Mouse (Mus musculus): ENCODE measurements around the gene Sort1. TPM values are rescaled to one million over a fixed set of nuclear protein-coding genes. Genes with fewer than 3 reads are reported as not detected.
A peak's percentile ranks its signal among the peaks of the same experiment; 100 is the strongest.
"Not testable (repeated sequence)": the region's sequence is repeated elsewhere in the genome, so short reads cannot be mapped to it uniquely, and the experiment has no call there.

The Sort1 gene
- polyA plus RNA-seq, 1 experiment from 2014 or later = 30.8 TPM

DNA sequence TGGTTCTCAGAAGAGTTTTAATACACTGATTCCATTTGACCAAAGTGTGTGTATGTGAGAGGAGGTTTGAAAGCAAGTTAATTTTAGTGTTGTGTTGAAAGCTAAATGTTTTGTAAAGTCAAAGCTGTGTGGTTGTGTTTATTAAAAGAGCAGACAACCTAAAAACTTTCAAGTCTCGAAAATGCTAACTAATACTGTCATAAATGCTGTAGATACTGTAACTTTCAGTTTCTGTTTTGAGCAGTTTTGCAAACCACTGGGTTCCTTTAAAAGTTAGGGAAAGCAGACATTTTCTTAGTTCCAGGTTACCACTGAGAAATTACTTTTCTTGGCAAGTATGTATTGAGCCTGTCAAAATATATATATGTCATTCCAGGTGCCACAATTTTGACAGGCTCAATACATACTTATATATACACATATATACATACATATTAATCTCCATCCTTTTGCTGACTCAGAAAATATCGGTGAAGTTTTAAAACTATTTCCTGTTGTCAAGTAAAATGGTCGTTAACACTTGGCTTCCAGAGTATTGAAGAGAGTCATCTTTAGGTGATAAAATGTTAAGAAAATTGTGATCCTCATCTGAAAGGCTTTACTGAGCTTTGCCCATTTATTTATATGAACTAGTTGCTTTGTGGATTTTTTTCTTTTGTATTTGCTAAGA is 25.9 kb upstream of the Sort1 start:
- Histone ChIP-seq H3K9me3 (ENCODE audit: low read length) (no peaks in the 10 kb centered on the region), H3K4me2 (replicated peaks; ENCODE audit: low read depth, low read length) (peak overlapping the region; percentile 93), H3K36me3 (ENCODE audit: insufficient read depth, low read length) (peaks cover 6% of the 10 kb centered on the region; the same call in 1 of the 2 replicates), H3K9ac (replicated peaks; ENCODE audit: low read depth) (peak overlapping the region; percentile 72), H3K27ac (ENCODE audit: low read length) (0 out of 2 replicates have a peak overlapping the region, but pooled peaks have one; percentile 43), H3K27me3 (replicated peaks; ENCODE audit: insufficient read depth, low read length) (no peaks in the 10 kb centered on the region), H3K4me3 (ENCODE audit: low read depth, low read length) (peak overlapping the region; percentile 84), H3K4me1 (ENCODE audit: insufficient read depth, low read depth, low read length) (no peaks in the 10 kb centered on the region; the same call in 1 of the 2 replicates)
- DNase-seq (ENCODE audit: low spot score) (peak; percentile 18), ATAC-seq (no peak)
- TF ChIP-seq EP300 (IDR thresholded peaks at IDR 0.05) (no peak), CTCF (IDR thresholded peaks at IDR 0.05) (no peak)
- 54% methylated on average over 3 of the region's 3 CpGs for WGBS

DNA sequence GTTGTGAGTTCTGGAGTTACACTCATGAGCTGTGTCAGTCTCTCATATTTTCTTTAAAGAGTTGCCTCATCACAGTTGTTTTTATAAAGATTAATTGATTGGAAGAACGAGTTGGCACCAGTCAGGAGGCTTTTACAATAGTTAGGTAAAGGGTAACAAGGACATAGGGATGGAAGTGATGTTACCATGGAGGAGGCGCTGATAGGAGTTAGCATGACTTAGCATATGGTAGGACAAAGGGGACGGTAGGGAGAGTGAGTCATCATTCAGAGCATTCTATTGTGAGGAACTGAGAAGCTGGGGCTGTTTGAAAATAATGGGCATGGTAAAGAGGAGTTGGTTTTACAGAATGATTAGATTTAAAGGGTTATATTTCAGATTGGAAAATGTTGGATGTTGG is 24.6 kb upstream of the Sort1 start:
- H3K36me3 ChIP-seq (ENCODE audit: insufficient read depth, low read length) = peaks cover 6% of the 10 kb centered on the region; the same call in 1 of the 2 replicates
- H3K27ac ChIP-seq (ENCODE audit: low read length) = no peak overlapping the region
- no peaks in the 10 kb centered on the region; the same call in 1 of the 2 replicates for H3K4me1 ChIP-seq (ENCODE audit: insufficient read depth, low read depth, low read length)
- H3K9me3 ChIP-seq (ENCODE audit: low read length) = no peaks in the 10 kb centered on the region
- H3K4me3 ChIP-seq (ENCODE audit: low read depth, low read length) = no peak overlapping the region
- no peaks in the 10 kb centered on the region for H3K27me3 ChIP-seq (replicated peaks; ENCODE audit: insufficient read depth, low read length)
- TF ChIP-seq EP300 (IDR thresholded peaks at IDR 0.05) (no peak), CTCF (IDR thresholded peaks at IDR 0.05) (no peak)
- no peak for ATAC-seq
- DNase-seq (ENCODE audit: low spot score) = no peak
- H3K4me2 ChIP-seq (replicated peaks; ENCODE audit: low read depth, low read length) = no peak overlapping the region
- WGBS = 77% methylated on average over 3 of the region's 3 CpGs
- no peak overlapping the region for H3K9ac ChIP-seq (replicated peaks; ENCODE audit: low read depth)

DNA sequence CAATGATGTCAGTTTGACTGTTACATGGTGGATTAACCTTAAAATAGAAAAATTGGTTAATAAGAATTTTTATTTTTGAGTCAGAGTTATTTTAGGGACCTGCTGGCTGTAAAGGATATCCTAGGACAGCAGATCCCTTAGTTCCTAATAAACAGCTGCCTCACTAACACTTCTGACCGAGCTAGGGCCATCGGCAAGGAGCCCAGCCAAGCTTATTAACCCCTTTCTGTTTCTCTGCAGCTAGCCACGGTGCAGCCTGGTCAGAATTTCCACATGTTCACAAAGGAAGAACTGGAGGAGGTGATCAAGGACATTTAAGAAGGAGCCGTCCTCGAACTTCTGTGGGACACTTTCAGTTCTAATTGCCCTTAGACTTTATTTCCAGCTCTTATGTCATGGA is 4.4 kb upstream of the Sort1 start:
- WGBS = 67% methylated on average over 5 of the region's 5 CpGs
- not testable (repeated sequence) for DNase-seq (ENCODE audit: low spot score); H3K4me3 ChIP-seq (ENCODE audit: low read depth, low read length); H3K9me3 ChIP-seq (ENCODE audit: low read length); H3K4me2 ChIP-seq (replicated peaks; ENCODE audit: low read depth, low read length); H3K27ac ChIP-seq (ENCODE audit: low read length); H3K9ac ChIP-seq (replicated peaks; ENCODE audit: low read depth); H3K4me1 ChIP-seq (ENCODE audit: insufficient read depth, low read depth, low read length); H3K27me3 ChIP-seq (replicated peaks; ENCODE audit: insufficient read depth, low read length); ATAC-seq
- peaks cover 12% of the 10 kb centered on the region; the same call in 1 of the 2 replicates for H3K36me3 ChIP-seq (ENCODE audit: insufficient read depth, low read length)

- H3K27ac ChIP-seq (ENCODE audit: low read length) = peak overlapping the region; percentile 86
- TF ChIP-seq CTCF (IDR thresholded peaks at IDR 0.05) (peak; percentile 77), EP300 (IDR thresholded peaks at IDR 0.05) (peak; percentile 58)
- H3K4me1 ChIP-seq (ENCODE audit: insufficient read depth, low read depth, low read length) = peaks cover 11% of the 10 kb centered on the region
- no peaks in the 10 kb centered on the region for H3K9me3 ChIP-seq (ENCODE audit: low read length)
- H3K36me3 ChIP-seq (ENCODE audit: insufficient read depth, low read length) = no peaks in the 10 kb centered on the region
- peak; percentile 88 for DNase-seq (ENCODE audit: low spot score)
- ATAC-seq = no peak
- 6% methylated on average over 12 of the region's 12 CpGs for WGBS
- H3K4me3 ChIP-seq (ENCODE audit: low read depth, low read length) = peak overlapping the region; percentile 90; the same call in 1 of the 2 replicates
- peak overlapping the region; percentile 95 for H3K4me2 ChIP-seq (replicated peaks; ENCODE audit: low read depth, low read length)
- H3K27me3 ChIP-seq (replicated peaks; ENCODE audit: insufficient read depth, low read length) = no peaks in the 10 kb centered on the region
- no peak overlapping the region for H3K9ac ChIP-seq (replicated peaks; ENCODE audit: low read depth)
These were observed 1.3 kb upstream of the Sort1 start for GRCm38 (mm10) chr3:108282401-108283240.

DNA sequence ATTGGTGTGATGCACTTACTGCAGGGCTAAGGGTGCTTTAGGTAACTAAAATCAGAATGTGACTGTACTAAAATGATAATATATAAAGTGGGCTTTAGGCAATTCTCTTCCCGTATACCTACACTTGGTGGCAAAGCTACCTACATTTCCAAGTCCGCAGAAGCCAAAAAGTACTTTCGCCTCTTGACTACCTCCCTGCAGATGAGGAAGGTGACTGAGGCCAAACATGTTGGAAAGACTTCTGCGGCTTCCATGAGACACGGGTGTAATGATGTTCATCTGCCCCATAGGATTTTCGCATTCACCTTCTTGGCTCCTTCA is 681 bp upstream of the Sort1 start:
- Histone ChIP-seq H3K9me3 (ENCODE audit: low read length) (no peaks in the 10 kb centered on the region), H3K27ac (ENCODE audit: low read length) (peak overlapping the region; percentile 86), H3K4me3 (ENCODE audit: low read depth, low read length) (peak overlapping the region; percentile 90), H3K9ac (replicated peaks; ENCODE audit: low read depth) (peak overlapping the region; percentile 70), H3K27me3 (replicated peaks; ENCODE audit: insufficient read depth, low read length) (no peaks in the 10 kb centered on the region), H3K4me1 (ENCODE audit: insufficient read depth, low read depth, low read length) (peaks cover 17% of the 10 kb centered on the region), H3K36me3 (ENCODE audit: insufficient read depth, low read length) (no peaks in the 10 kb centered on the region), H3K4me2 (replicated peaks; ENCODE audit: low read depth, low read length) (peak overlapping the region; percentile 95)
- 10% methylated on average over 6 of the region's 6 CpGs for WGBS
- ATAC-seq (no peak), DNase-seq (ENCODE audit: low spot score) (no peak)
- TF ChIP-seq CTCF (IDR thresholded peaks at IDR 0.05) = no peak
- no peak for TF ChIP-seq EP300 (IDR thresholded peaks at IDR 0.05)

DNA sequence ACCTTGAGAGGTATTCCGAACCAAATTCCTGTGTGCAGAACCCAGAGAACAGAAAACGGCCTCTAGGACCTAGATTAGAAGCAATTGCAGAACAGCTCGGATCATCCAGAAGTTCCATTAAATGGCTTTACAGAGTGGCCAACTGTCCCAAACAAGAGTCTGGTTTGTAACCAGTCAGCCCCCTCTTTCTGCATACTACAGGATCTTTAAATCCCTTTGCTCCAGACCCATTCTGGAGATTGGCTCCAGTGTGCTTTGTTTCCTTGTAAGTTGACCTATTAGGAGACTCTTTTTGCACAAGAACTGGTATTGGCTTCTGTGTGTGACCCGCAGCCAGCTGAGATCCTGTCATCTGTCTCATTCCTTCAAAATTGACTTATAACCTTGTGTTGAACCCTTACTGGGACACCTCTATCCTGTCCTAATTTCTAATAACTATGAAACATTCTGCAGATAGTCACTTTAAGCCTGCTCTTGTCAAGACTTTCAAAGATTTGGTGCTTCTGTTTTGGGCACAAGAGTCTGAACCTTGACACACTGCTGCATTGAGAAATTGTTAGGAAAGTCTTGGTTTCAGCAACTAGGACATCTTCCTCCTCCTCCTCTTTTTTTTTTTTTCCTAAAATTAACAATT is 1.3 kb downstream of the Sort1 start:
- Histone ChIP-seq H3K27me3 (replicated peaks; ENCODE audit: insufficient read depth, low read length) (no peaks in the 10 kb centered on the region), H3K9me3 (ENCODE audit: low read length) (no peaks in the 10 kb centered on the region), H3K4me3 (ENCODE audit: low read depth, low read length) (peak overlapping the region; percentile 90), H3K4me2 (replicated peaks; ENCODE audit: low read depth, low read length) (peak overlapping the region; percentile 95), H3K36me3 (ENCODE audit: insufficient read depth, low read length) (no peaks in the 10 kb centered on the region), H3K4me1 (ENCODE audit: insufficient read depth, low read depth, low read length) (peaks cover 31% of the 10 kb centered on the region), H3K27ac (ENCODE audit: low read length) (peak overlapping the region; percentile 86), H3K9ac (replicated peaks; ENCODE audit: low read depth) (peak overlapping the region; percentile 70)
- ATAC-seq = no peak
- TF ChIP-seq EP300 (IDR thresholded peaks at IDR 0.05) (no peak), CTCF (IDR thresholded peaks at IDR 0.05) (no peak)
- WGBS = 35% methylated on average over 4 of the region's 4 CpGs
- DNase-seq (ENCODE audit: low spot score) = peak; percentile 58

All from lung, postnatal 0 days (tissue).